Comparison of ENCODE assay signal across 9 mouse cellular contexts in genomic region chr2:24181683-24182331, GRCm38 (mm10). TPM values are rescaled to one million over a fixed set of nuclear protein-coding genes. Genes with fewer than 3 reads are reported as not detected.
DNase-seq lines count a peak whose midpoint lies in the region; ATAC-seq and TF ChIP-seq lines count a peak whose summit lies in the region.
"Not testable (repeated sequence)": the region's sequence is repeated elsewhere in the genome, so short reads cannot be mapped to it uniquely, and the experiment has no call there.
"Had no signal": no experiment of that assay in that cellular context is flagged by ENCODE, and none has a peak within 500 bp of the region (broad histone marks: within the 10 kb centered on the region; RNA-seq: fewer than 3 reads in every experiment).

No protein-coding gene starts in this region.

- not testable (repeated sequence) for H3K4me3 ChIP-seq in embryonic facial prominence, embryonic 11.5 days (ENCODE audit: low read depth, low read length); liver, postnatal 0 days (ENCODE audit: low read depth, low read length); neural tube, embryonic 12.5 days

- 16% methylated on average over 14 of the region's 14 CpGs for WGBS in embryonic facial prominence, embryonic 11.5 days
- 10% methylated on average over 14 of the region's 14 CpGs for WGBS in liver, postnatal 0 days (ENCODE audit: insufficient replicate concordance)
- 21% methylated on average over 14 of the region's 14 CpGs for WGBS in neural tube, embryonic 12.5 days

- TF ChIP-seq CTCF in liver, postnatal 0 days (IDR thresholded peaks at IDR 0.05; ENCODE audit: low read depth), result peak; percentile 49

- not testable (repeated sequence) for H3K9ac ChIP-seq in embryonic facial prominence, embryonic 11.5 days (replicated peaks; ENCODE audit: low read length); liver, postnatal 0 days (replicated peaks); neural tube, embryonic 12.5 days

- TF ChIP-seq EP300 in liver, postnatal 0 days (IDR thresholded peaks at IDR 0.05; ENCODE audit: low read depth), result not testable (repeated sequence)

- H3K36me3 ChIP-seq in embryonic facial prominence, embryonic 11.5 days (replicated peaks; ENCODE audit: control insufficient read depth, insufficient read depth, low read depth, low read length); liver, postnatal 0 days (replicated peaks; ENCODE audit: insufficient read depth, low read length); neural tube, embryonic 12.5 days: not testable (repeated sequence)

- H3K4me2 ChIP-seq in embryonic facial prominence, embryonic 11.5 days (ENCODE audit: low read depth, low read length), result not testable (repeated sequence)
- H3K4me2 ChIP-seq in liver, postnatal 0 days (ENCODE audit: low read depth, low read length), result peak overlapping the region; percentile 35
- peak overlapping the region; percentile 39 for H3K4me2 ChIP-seq in neural tube, embryonic 12.5 days (replicated peaks)

- not testable (repeated sequence) for H3K27ac ChIP-seq in embryonic facial prominence, embryonic 11.5 days (replicated peaks; ENCODE audit: low read depth, low read length); liver, postnatal 0 days (ENCODE audit: low read depth); neural tube, embryonic 12.5 days

- not testable (repeated sequence) for H3K9me3 ChIP-seq in embryonic facial prominence, embryonic 11.5 days (replicated peaks; ENCODE audit: control insufficient read depth, low read length); liver, postnatal 0 days (ENCODE audit: low read length); neural tube, embryonic 12.5 days

- 0 out of 2 replicates have a peak, but pooled peaks have one; percentile 44 for ATAC-seq in embryonic facial prominence, embryonic 11.5 days (replicated peaks; ENCODE audit: insufficient number of reproducible peaks, low FRiP score, low TSS enrichment, low read depth)
- not testable (repeated sequence) for ATAC-seq in liver, postnatal 0 days
- peak; percentile 85 for ATAC-seq in neural tube, embryonic 12.5 days (ENCODE audit: low FRiP score, low read depth)

- H3K4me1 ChIP-seq in embryonic facial prominence, embryonic 11.5 days (ENCODE audit: control insufficient read depth, insufficient read depth, low read length); liver, postnatal 0 days (ENCODE audit: insufficient read depth); neural tube, embryonic 12.5 days: not testable (repeated sequence)

- peak; percentile 24 to 41 for DNase-seq in adrenal gland, postnatal 36 days
- DNase-seq in embryonic facial prominence, embryonic 11.5 days (ENCODE audit: low spot score), result peak; percentile 72
- DNase-seq in gastrocnemius, postnatal 25 days, result peak; percentile 11
- peak; percentile 12 for DNase-seq in hindlimb bud, embryonic 11.5 days (ENCODE audit: extremely low spot score, low read depth, low spot score)
- DNase-seq in layer of hippocampus, postnatal 14 days (ENCODE audit: low spot score in 2 of 2), result peak; percentile 17 to 46
- DNase-seq in liver, postnatal 0 days, result peak; percentile 30
- DNase-seq in testis, postnatal 14 days (ENCODE audit: low spot score), result peak; percentile 14

- not testable (repeated sequence) for H3K27me3 ChIP-seq in embryonic facial prominence, embryonic 11.5 days (ENCODE audit: control insufficient read depth, insufficient read depth, low read length); liver, postnatal 0 days (ENCODE audit: insufficient read depth, low read length); neural tube, embryonic 12.5 days (replicated peaks)

RNA-seq across cellular contexts. Expression of gene Il1f9, which starts 4.5 kb away (rescaled TPM):
- total RNA-seq in adrenal gland, postnatal 36 days (2021), result not detected
- not detected in 2 replicates for polyA plus RNA-seq in embryonic facial prominence, embryonic 11.5 days (2014; fragmentation: Nextera tagmentation; extraction: Ambion mirVana)
- not detected for total RNA-seq in gastrocnemius, postnatal 25 days (2021)
- total RNA-seq in layer of hippocampus, postnatal 14 days (2021), result not detected
- polyA plus RNA-seq in liver, postnatal 0 days (2015; fragmentation: Nextera tagmentation; extraction: Ambion mirVana), result 0.53 and 0.68 TPM in 2 replicates
- not detected in 2 replicates for polyA plus RNA-seq in neural tube, embryonic 12.5 days (2016; fragmentation: Nextera tagmentation; extraction: Ambion mirVana)
- polyA plus RNA-seq: gonadal fat pad, adult 2 months had no signal

RNA-seq across cellular contexts. Expression of gene Il1f8, which starts 28.8 kb away (rescaled TPM):
- not detected for total RNA-seq in adrenal gland, postnatal 36 days (2021)
- polyA plus RNA-seq in embryonic facial prominence, embryonic 11.5 days (2014; fragmentation: Nextera tagmentation; extraction: Ambion mirVana), result not detected in 2 replicates
- total RNA-seq in gastrocnemius, postnatal 25 days (2021), result not detected
- not detected for total RNA-seq in layer of hippocampus, postnatal 14 days (2021)
- polyA plus RNA-seq in liver, postnatal 0 days (2015; fragmentation: Nextera tagmentation; extraction: Ambion mirVana), result not detected in 2 replicates
- not detected in 2 replicates for polyA plus RNA-seq in neural tube, embryonic 12.5 days (2016; fragmentation: Nextera tagmentation; extraction: Ambion mirVana)
- polyA plus RNA-seq: gonadal fat pad, adult 2 months had no signal

RNA-seq across cellular contexts. Expression of gene Il1f6, which starts 33.4 kb away (rescaled TPM):
- total RNA-seq in adrenal gland, postnatal 36 days (2021), result not detected
- not detected in 2 replicates for polyA plus RNA-seq in embryonic facial prominence, embryonic 11.5 days (2014; fragmentation: Nextera tagmentation; extraction: Ambion mirVana)
- not detected for total RNA-seq in gastrocnemius, postnatal 25 days (2021)
- not detected for total RNA-seq in layer of hippocampus, postnatal 14 days (2021)
- polyA plus RNA-seq in liver, postnatal 0 days (2015; fragmentation: Nextera tagmentation; extraction: Ambion mirVana), result not detected in 2 replicates
- polyA plus RNA-seq in neural tube, embryonic 12.5 days (2016; fragmentation: Nextera tagmentation; extraction: Ambion mirVana), result not detected in 2 replicates
- polyA plus RNA-seq: gonadal fat pad, adult 2 months had no signal

Comparison
In these comparisons a context has a peak if more than half of its experiments do, and no peak if none do; other contexts are left out.
1. DNase-seq: peak in every context shown above with its lines; median percentile 72 in embryonic facial prominence, embryonic 11.5 days; 32 in adrenal gland, postnatal 36 days; 32 in layer of hippocampus, postnatal 14 days; 30 in liver, postnatal 0 days; 14 in testis, postnatal 14 days; 12 in hindlimb bud, embryonic 11.5 days; 11 in gastrocnemius, postnatal 25 days.